Mouse (Mus musculus): ENCODE results near the gene Hist1h4c.
"Not testable (repeated sequence)": the region's sequence is repeated elsewhere in the genome, so short reads cannot be mapped to it uniquely, and the experiment has no call there.

Gene Hist1h4c

GRCm38 (mm10) chr13:23698300-23698693 lies at the start of gene Hist1h4c:
Gene Hist1h4c (minus strand): TSS chr13:23698454.
- peak; percentile 80 for DNase-seq (ENCODE audit: extremely low read depth, low read depth, low spot score)

DNA sequence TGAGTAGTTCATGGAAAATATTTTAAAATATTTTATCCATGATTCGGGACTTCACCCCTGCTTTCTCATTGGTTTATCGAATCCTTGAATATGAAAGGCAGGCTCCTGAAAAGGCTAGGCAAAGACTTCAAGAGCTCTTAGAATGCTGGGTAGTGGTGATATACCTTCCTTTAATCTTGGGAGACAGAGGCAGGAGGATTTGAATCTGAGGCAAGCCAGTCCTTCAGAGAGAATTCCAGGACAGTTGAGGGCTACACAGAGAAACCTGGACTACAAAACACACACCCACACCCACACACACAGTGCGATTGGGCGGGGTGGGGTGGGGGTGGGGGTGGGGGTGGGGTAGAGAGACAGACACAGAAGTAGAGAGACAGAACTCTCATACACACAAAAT lies 49.6 kb upstream of the Hist1h4c start:
- no peak for DNase-seq (ENCODE audit: extremely low read depth, low read depth, low spot score)

GRCm38 (mm10) chr13:23747081-23747891 lies 49.0 kb upstream of the Hist1h4c start:
- DNase-seq (ENCODE audit: extremely low read depth, low read depth, low spot score) = no peak

DNA sequence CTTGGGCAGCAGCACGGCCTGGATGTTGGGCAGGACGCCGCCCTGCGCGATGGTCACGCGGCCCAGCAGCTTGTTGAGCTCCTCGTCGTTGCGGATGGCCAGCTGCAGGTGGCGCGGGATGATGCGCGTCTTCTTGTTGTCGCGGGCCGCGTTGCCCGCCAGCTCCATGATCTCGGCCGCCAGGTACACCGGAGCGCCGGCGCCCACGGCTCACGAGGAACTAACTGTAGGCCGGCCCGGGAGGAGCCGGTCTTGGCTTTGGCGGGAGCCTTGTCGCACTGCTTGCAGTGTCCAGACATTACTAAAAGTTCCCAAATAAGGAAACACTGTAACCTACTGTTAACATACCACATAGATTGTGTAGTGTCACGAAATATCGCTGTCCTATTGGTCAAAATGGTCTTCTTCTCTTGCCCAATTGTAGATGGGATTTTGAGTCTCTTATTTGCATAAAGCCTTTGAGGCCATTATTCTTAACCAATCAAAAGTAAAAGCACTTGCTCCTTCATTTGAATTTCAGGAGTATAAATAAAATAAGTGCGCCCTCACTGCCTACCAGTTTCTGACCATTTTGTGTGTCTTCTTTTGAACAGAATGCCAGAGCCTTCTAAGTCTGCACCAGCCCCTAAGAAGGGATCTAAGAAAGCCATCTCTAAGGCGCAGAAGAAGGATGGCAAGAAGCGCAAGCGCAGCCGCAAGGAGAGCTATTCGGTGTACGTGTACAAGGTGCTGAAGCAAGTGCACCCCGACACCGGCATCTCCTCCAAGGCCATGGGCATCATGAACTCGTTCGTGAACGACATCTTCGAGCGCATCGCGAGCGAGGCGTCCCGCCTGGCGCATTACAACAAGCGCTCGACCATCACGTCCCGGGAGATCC lies 48.2 kb upstream of the Hist1h4c start, which contains the start of gene Hist1h2bb:
TSS of gene Hist1h2bb (plus strand) at position 534 of the 880 bp plus-strand sequence.
- DNase-seq (ENCODE audit: extremely low read depth, low read depth, low spot score) = not testable (repeated sequence)

GRCm38 (mm10) chr13:23745381-23746161 lies 47.3 kb upstream of the Hist1h4c start, which contains the start of gene Hist1h3c:
Gene Hist1h3c (minus strand): TSS chr13:23745602.
- DNase-seq (ENCODE audit: extremely low read depth, low read depth, low spot score) = no peak

- DNase-seq (ENCODE audit: extremely low read depth, low read depth, low spot score) = no peak
Observed at GRCm38 (mm10) chr13:23744421-23745380, 46.4 kb upstream of the Hist1h4c start.

GRCm38 (mm10) chr13:23743963-23744362 lies 45.7 kb upstream of the Hist1h4c start:
- no peak for DNase-seq (ENCODE audit: extremely low read depth, low read depth, low spot score)

GRCm38 (mm10) chr13:23743215-23743614 lies 45.0 kb upstream of the Hist1h4c start:
- no peak for DNase-seq (ENCODE audit: extremely low read depth, low read depth, low spot score)

DNA sequence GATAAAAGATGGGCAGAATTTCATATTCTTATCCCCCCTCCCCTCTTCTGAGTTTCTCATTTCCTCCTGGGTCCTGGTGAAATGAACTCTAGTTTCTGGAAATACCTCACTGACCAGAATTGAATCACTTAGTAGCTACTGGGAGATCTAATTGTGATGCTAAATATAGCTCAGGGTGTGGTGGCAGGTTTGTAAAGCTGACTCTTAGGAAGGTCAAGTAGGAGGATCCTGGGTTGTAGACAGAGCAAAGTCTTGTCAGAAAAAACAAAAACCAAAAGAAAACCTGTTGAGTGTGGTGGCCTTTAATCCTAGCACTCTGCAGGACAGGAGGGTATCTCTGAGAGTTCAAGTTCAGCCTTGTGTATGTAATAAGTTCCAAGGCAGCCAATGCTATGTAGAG lies 43.8 kb upstream of the Hist1h4c start:
- no peak for DNase-seq (ENCODE audit: extremely low read depth, low read depth, low spot score)

DNA sequence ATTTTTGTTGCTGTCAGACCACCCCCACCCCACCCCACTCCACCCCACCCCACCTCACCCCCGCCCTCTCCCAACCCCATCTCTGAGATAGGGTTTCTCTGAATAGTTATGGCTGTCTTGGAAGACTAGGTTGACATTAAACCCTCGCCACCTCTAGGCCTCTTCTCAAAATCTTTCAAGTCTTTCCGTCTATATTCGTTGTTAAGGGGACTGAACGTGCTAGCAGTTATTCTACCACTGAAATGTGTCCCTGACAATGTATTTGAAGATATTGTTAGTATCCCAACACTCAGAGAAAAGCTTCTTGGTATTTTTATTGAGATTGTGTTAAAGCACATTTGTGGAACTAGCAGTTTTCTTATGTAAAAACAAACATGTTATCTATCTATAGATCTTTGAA lies 42.7 kb upstream of the Hist1h4c start:
- DNase-seq (ENCODE audit: extremely low read depth, low read depth, low spot score) = no peak

- no peak for DNase-seq (ENCODE audit: extremely low read depth, low read depth, low spot score)
Observed at GRCm38 (mm10) chr13:23740256-23740840, 42.1 kb upstream of the Hist1h4c start.

DNA sequence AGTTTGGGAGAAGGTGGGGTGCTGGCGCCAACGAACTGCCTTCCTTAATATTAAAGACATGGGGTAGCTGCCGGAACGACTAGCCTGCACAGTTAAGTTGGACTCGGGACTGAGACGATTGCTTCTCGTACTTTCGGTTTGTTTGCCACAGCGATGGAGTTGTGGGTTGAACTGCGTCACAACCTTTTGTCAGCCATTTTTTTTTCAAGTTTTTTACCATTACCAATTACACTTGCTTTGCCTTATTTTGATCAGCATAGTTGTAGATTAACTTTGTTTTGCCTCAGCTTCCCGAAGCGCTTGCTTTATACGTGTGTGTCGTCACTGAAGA lies 41.6 kb upstream of the Hist1h4c start:
- no peak for DNase-seq (ENCODE audit: extremely low read depth, low read depth, low spot score)

- no peak for DNase-seq (ENCODE audit: extremely low read depth, low read depth, low spot score)
Observed at GRCm38 (mm10) chr13:23739069-23739921, 41.0 kb upstream of the Hist1h4c start.

DNA sequence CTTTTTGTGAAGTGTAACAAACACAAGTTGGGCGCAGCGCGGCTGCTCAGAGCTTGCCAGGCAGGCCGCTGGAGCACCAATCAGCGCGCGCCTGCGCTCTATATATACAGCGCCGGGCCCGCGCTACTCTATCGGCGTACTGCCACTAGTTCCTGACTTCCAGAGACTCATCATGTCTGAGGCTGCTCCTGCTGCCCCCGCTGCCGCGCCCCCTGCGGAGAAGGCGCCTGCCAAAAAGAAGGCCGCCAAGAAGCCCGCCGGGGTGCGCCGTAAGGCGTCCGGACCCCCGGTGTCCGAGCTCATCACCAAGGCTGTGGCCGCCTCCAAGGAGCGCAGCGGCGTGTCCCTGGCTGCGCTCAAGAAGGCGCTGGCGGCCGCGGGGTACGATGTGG lies 40.4 kb upstream of the Hist1h4c start, which contains the start of gene Hist1h1c:
TSS of gene Hist1h1c (plus strand) at position 132 of the 392 bp plus-strand sequence.
- DNase-seq (ENCODE audit: extremely low read depth, low read depth, low spot score) = no peak

DNA sequence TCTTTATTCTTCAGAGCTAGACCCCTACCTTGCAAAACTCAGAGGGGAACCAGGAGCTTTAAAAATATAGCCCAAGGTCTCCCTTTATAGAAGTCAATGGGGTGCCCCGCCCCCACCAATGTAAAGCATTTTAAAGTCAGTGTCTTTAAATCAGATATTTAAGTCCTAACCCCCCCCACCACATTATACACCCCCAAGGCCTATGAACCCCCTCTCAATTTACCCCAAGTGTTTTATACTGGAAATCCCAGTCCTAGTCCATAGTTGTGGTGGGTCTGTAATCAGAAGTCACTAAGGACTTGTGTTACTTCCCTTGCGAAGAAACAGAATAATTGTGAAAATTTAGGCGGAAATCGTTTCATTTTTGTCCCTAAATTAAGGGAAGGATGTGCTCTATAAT lies 39.8 kb upstream of the Hist1h4c start:
- DNase-seq (ENCODE audit: extremely low read depth, low read depth, low spot score) = no peak

- no peak for DNase-seq (ENCODE audit: extremely low read depth, low read depth, low spot score)
Observed at GRCm38 (mm10) chr13:23737091-23737490, 38.8 kb upstream of the Hist1h4c start.

DNA sequence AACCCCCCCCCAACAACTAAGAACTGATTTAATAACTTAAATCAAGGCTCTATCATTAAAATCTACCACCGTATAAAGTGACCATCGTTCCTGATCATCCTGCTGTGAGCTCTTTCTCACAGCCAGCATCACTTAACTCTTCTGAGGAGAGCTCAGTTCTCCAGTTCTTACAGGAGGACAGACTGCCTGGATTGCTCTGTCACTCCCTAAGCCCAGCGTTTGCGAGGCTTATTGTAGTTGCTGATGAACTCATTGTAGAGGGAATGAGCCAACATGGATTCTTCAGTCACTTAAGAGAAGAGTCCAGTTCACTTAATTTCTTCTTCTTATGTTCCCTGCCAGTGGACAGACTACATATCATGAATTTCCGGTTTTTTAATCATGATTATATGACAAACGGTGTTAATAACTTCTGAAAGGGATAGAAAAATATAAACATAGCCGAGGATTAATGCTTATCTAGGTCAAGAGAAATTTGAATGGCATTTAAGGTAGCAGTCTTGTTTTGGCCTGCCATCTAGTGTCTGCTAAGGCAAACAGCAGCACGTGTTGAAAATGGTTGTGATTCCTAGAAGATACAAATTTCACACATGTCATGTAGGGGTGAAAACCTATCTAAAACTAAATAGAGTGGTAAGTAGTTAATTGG lies 34.0 kb upstream of the Hist1h4c start:
- DNase-seq (ENCODE audit: extremely low read depth, low read depth, low spot score) = no peak

GRCm38 (mm10) chr13:23730479-23730878 lies 32.2 kb upstream of the Hist1h4c start:
- no peak for DNase-seq (ENCODE audit: extremely low read depth, low read depth, low spot score)

Measured in fat pad, adult 2 months (tissue).